Mouse (Mus musculus) limb, embryonic 13.5 days (tissue): Measurements from ENCODE around the gene Auts2. TPM values are rescaled to one million over a fixed set of nuclear protein-coding genes. Genes with fewer than 3 reads are reported as not detected.

Experiments used
- ATAC-seq: fragments of 200-750 bp; cut with Nextera tagmentation; 2 replicates; pipeline ENCODE4 v1.8.0; 2017; ENCODE audit warnings: low read depth, moderate number of reproducible peaks, moderate TSS enrichment; ENCODE audit not compliant: low FRiP score
- H3K27ac ChIP-seq: fragments of 300-500 bp; sonication (generic); 2 replicates; pipeline ENCODE4 v1.5.1; 2015; ENCODE audit warnings: inconsistent platforms, mild to moderate bottlenecking, moderate library complexity
- H3K27me3 ChIP-seq: fragments of 300-500 bp; sonication (generic); 2 replicates; pipeline ENCODE4 v1.6.1; 2015; ENCODE audit warnings: mild to moderate bottlenecking, inconsistent platforms
- H3K36me3 ChIP-seq: fragments of 300-500 bp; sonication (generic); 2 replicates; pipeline ENCODE4 v1.6.1; 2015; ENCODE audit warnings: inconsistent platforms, mild to moderate bottlenecking, moderate library complexity
- H3K4me1 ChIP-seq: fragments of 300-500 bp; sonication (generic); 2 replicates; pipeline ENCODE4 v1.6.1; 2015; ENCODE audit warnings: inconsistent platforms
- H3K4me2 ChIP-seq: fragments of 300-500 bp; sonication (generic); replicated peaks from 2 replicates; pipeline ENCODE4 v1.6.1; 2015; ENCODE audit warnings: inconsistent platforms, mild to moderate bottlenecking, moderate library complexity
- H3K4me3 ChIP-seq: fragments of 300-500 bp; sonication (generic); 2 replicates; pipeline ENCODE4 v1.5.1; 2015; ENCODE audit warnings: moderate library complexity, mild to moderate bottlenecking, inconsistent platforms
- H3K9ac ChIP-seq: fragments of 300-500 bp; sonication (generic); 2 replicates; pipeline ENCODE4 v1.6.1; 2015; ENCODE audit warnings: mild to moderate bottlenecking, inconsistent platforms
- H3K9me3 ChIP-seq: fragments of 300-500 bp; sonication (generic); 2 replicates; pipeline ENCODE4 v1.6.1; 2016; ENCODE audit warnings: inconsistent platforms
- WGBS: fragments of 180-500 bp; shearing (Covaris S2); methylation state at CpG from one replicate; pipeline ENCODE4 v1.1.7; 2015; 5-methylcytosine and 5-hydroxymethylcytosine counted together
- polyA plus RNA-seq: library from polyadenylated mRNA; unstranded; fragments of >200 nt; fragmentation: Nextera tagmentation; extraction: Ambion mirVana; gene quantifications from 2 replicates; pipeline ENCODE4 v1.2.1, GENCODE M21; 2015

Auts2 gene
- polyA plus RNA-seq, 1 experiment from 2014 or later = 55.1 TPM

GRCm38 (mm10) chr5:131815498-131815897 lies 727.6 kb downstream of the Auts2 start:
- Histone ChIP-seq H3K4me3 (no peak overlapping the region), H3K27me3 (no peaks in the 10 kb centered on the region), H3K9ac (no peak overlapping the region), H3K36me3 (0 out of 2 replicates have a peak, but pooled peaks cover 3% of the 10 kb centered on the region), H3K9me3 (no peaks in the 10 kb centered on the region), H3K27ac (no peak overlapping the region), H3K4me1 (peaks cover 28% of the 10 kb centered on the region), H3K4me2 (no peak overlapping the region)
- ATAC-seq = no peak
- 73% methylated on average over 3 of the region's 3 CpGs for WGBS

- 69% methylated on average over 9 of the region's 9 CpGs for WGBS
- Histone ChIP-seq H3K4me3 (no peak overlapping the region), H3K9me3 (no peaks in the 10 kb centered on the region), H3K4me2 (no peak overlapping the region), H3K4me1 (peaks cover 28% of the 10 kb centered on the region), H3K27ac (no peak overlapping the region), H3K27me3 (no peaks in the 10 kb centered on the region), H3K36me3 (0 out of 2 replicates have a peak, but pooled peaks cover 3% of the 10 kb centered on the region), H3K9ac (no peak overlapping the region)
- ATAC-seq = no peak
These were observed 728.6 kb downstream of the Auts2 start for GRCm38 (mm10) chr5:131814503-131815003.

GRCm38 (mm10) chr5:131813952-131814502 lies 729.1 kb downstream of the Auts2 start:
- Histone ChIP-seq H3K9me3 (no peaks in the 10 kb centered on the region), H3K4me1 (peaks cover 28% of the 10 kb centered on the region), H3K9ac (no peak overlapping the region), H3K36me3 (no peaks in the 10 kb centered on the region), H3K4me2 (no peak overlapping the region), H3K4me3 (no peak overlapping the region), H3K27me3 (no peaks in the 10 kb centered on the region), H3K27ac (no peak overlapping the region)
- WGBS = 70% methylated on average over 10 of the region's 10 CpGs
- no peak for ATAC-seq

- peaks cover 28% of the 10 kb centered on the region for H3K4me1 ChIP-seq
- no peaks in the 10 kb centered on the region for H3K27me3 ChIP-seq
- H3K9me3 ChIP-seq = no peaks in the 10 kb centered on the region
- H3K4me3 ChIP-seq = no peak overlapping the region
- WGBS = 39% methylated on average over 7 of the region's 7 CpGs
- no peak overlapping the region for H3K27ac ChIP-seq
- no peaks in the 10 kb centered on the region for H3K36me3 ChIP-seq
- H3K9ac ChIP-seq = no peak overlapping the region
- no peak overlapping the region for H3K4me2 ChIP-seq
- no peak for ATAC-seq
These were observed 729.8 kb downstream of the Auts2 start for GRCm38 (mm10) chr5:131813331-131813781.

- H3K27me3 ChIP-seq = no peaks in the 10 kb centered on the region
- no peak overlapping the region for H3K4me2 ChIP-seq
- no peak overlapping the region for H3K27ac ChIP-seq
- no peak for ATAC-seq
- no peaks in the 10 kb centered on the region for H3K9me3 ChIP-seq
- H3K4me3 ChIP-seq = no peak overlapping the region
- H3K36me3 ChIP-seq = no peaks in the 10 kb centered on the region
- peaks cover 28% of the 10 kb centered on the region for H3K4me1 ChIP-seq
- H3K9ac ChIP-seq = no peak overlapping the region
- 76% methylated on average over 10 of the region's 10 CpGs for WGBS
These were observed 730.6 kb downstream of the Auts2 start for GRCm38 (mm10) chr5:131812483-131813063.

GRCm38 (mm10) chr5:131806350-131806749 lies 736.8 kb downstream of the Auts2 start:
- no peak for ATAC-seq
- H3K4me3 ChIP-seq = no peak overlapping the region
- H3K27me3 ChIP-seq = no peaks in the 10 kb centered on the region; the same call in 1 of the 2 replicates
- H3K4me1 ChIP-seq = peaks cover 24% of the 10 kb centered on the region
- WGBS = 88% methylated on average over 2 of the region's 2 CpGs
- H3K36me3 ChIP-seq = no peaks in the 10 kb centered on the region
- H3K27ac ChIP-seq = no peak overlapping the region
- no peaks in the 10 kb centered on the region for H3K9me3 ChIP-seq
- H3K9ac ChIP-seq = no peak overlapping the region
- no peak overlapping the region for H3K4me2 ChIP-seq

- Histone ChIP-seq H3K9me3 (no peaks in the 10 kb centered on the region), H3K36me3 (no peaks in the 10 kb centered on the region), H3K27me3 (no peaks in the 10 kb centered on the region; the same call in 1 of the 2 replicates), H3K4me3 (no peak overlapping the region), H3K4me1 (peaks cover 24% of the 10 kb centered on the region), H3K9ac (no peak overlapping the region), H3K4me2 (no peak overlapping the region), H3K27ac (no peak overlapping the region)
- no peak for ATAC-seq
- WGBS = 82% methylated on average over 4 of the region's 4 CpGs
These were observed 737.9 kb downstream of the Auts2 start for GRCm38 (mm10) chr5:131805277-131805676.

GRCm38 (mm10) chr5:131803609-131804008 lies 739.5 kb downstream of the Auts2 start:
- H3K27ac ChIP-seq = no peak overlapping the region
- no peaks in the 10 kb centered on the region for H3K36me3 ChIP-seq
- peaks cover under 1% of the 10 kb centered on the region; the same call in 1 of the 2 replicates for H3K27me3 ChIP-seq
- no peak for ATAC-seq
- 53% methylated on average over 10 of the region's 10 CpGs for WGBS
- H3K4me1 ChIP-seq = peaks cover 24% of the 10 kb centered on the region
- no peak overlapping the region for H3K9ac ChIP-seq
- no peak overlapping the region for H3K4me3 ChIP-seq
- H3K4me2 ChIP-seq = no peak overlapping the region
- H3K9me3 ChIP-seq = no peaks in the 10 kb centered on the region

- H3K27me3 ChIP-seq = peaks cover 3% of the 10 kb centered on the region; the same call in 1 of the 2 replicates
- no peaks in the 10 kb centered on the region for H3K9me3 ChIP-seq
- 39% methylated on average over 6 of the region's 6 CpGs for WGBS
- peaks cover 24% of the 10 kb centered on the region for H3K4me1 ChIP-seq
- no peak for ATAC-seq
- no peak overlapping the region for H3K4me2 ChIP-seq
- H3K9ac ChIP-seq = no peak overlapping the region
- no peaks in the 10 kb centered on the region for H3K36me3 ChIP-seq
- H3K4me3 ChIP-seq = no peak overlapping the region
- H3K27ac ChIP-seq = no peak overlapping the region
These were observed 740.7 kb downstream of the Auts2 start for GRCm38 (mm10) chr5:131802340-131803036.

GRCm38 (mm10) chr5:131801924-131802323 lies 741.2 kb downstream of the Auts2 start:
- Histone ChIP-seq H3K9me3 (no peaks in the 10 kb centered on the region), H3K4me1 (peaks cover 24% of the 10 kb centered on the region), H3K27ac (no peak overlapping the region), H3K27me3 (peaks cover 3% of the 10 kb centered on the region; the same call in 1 of the 2 replicates), H3K4me2 (no peak overlapping the region), H3K36me3 (no peaks in the 10 kb centered on the region), H3K4me3 (no peak overlapping the region), H3K9ac (no peak overlapping the region)
- no peak for ATAC-seq
- WGBS = 63% methylated on average over 6 of the region's 6 CpGs

GRCm38 (mm10) chr5:131798373-131798772 lies 744.8 kb downstream of the Auts2 start:
- H3K27me3 ChIP-seq = peaks cover 18% of the 10 kb centered on the region; the same call in 1 of the 2 replicates
- peaks cover 32% of the 10 kb centered on the region for H3K4me1 ChIP-seq
- no peak overlapping the region for H3K9ac ChIP-seq
- no peaks in the 10 kb centered on the region for H3K36me3 ChIP-seq
- 75% methylated on average over 5 of the region's 5 CpGs for WGBS
- no peak for ATAC-seq
- no peaks in the 10 kb centered on the region for H3K9me3 ChIP-seq
- H3K27ac ChIP-seq = no peak overlapping the region
- no peak overlapping the region for H3K4me2 ChIP-seq
- no peak overlapping the region for H3K4me3 ChIP-seq

GRCm38 (mm10) chr5:131797044-131797443 lies 746.1 kb downstream of the Auts2 start:
- Histone ChIP-seq H3K4me3 (no peak overlapping the region), H3K27me3 (peaks cover 18% of the 10 kb centered on the region; the same call in 1 of the 2 replicates), H3K9ac (no peak overlapping the region), H3K9me3 (no peaks in the 10 kb centered on the region), H3K36me3 (no peaks in the 10 kb centered on the region), H3K4me1 (peaks cover 19% of the 10 kb centered on the region), H3K4me2 (no peak overlapping the region), H3K27ac (no peak overlapping the region)
- ATAC-seq = no peak
